In the genomic region with DNA sequence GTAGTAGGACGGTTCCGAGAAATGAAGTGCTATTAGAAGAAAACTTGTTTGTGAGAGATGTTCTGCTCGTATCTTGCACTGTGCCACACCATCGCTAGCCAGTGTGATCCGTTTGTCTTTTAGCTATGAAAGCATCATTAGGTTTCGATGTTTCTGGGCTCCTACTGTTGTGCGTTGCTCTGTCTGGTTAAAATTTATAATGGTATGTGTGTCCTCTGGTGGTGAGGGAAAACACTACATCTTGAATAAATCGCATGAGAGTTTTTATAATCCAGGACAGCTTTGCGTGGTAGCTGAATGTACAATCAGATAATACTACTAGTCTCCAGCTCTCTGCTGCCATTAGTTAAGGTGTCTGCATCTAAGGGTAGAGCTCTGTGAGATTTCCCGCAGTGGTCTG, we compare ENCODE assay signal across 20 mouse cellular contexts.
A peak's percentile ranks its signal among the peaks of the same experiment; 100 is the strongest.
DNase-seq lines count a peak whose midpoint lies in the region; ATAC-seq and TF ChIP-seq lines count a peak whose summit lies in the region.
"Had no signal": no experiment of that assay in that cellular context is flagged by ENCODE, and none has a peak within 500 bp of the region (broad histone marks: within the 10 kb centered on the region; RNA-seq: fewer than 3 reads in every experiment).

No protein-coding gene starts in this region.

- H3K4me1 ChIP-seq in hindbrain, postnatal 0 days (ENCODE audit: insufficient read depth, low read length): no peaks in the 10 kb centered on the region
- H3K4me1 ChIP-seq in hindbrain, embryonic 13.5 days (replicated peaks): no peaks in the 10 kb centered on the region
- H3K4me1 ChIP-seq in midbrain, postnatal 0 days (ENCODE audit: insufficient read depth, low read length): no peaks in the 10 kb centered on the region
- no peaks in the 10 kb centered on the region for H3K4me1 ChIP-seq in midbrain, embryonic 14.5 days (ENCODE audit: control insufficient read depth, insufficient read depth, low read length)
- no peaks in the 10 kb centered on the region for H3K4me1 ChIP-seq in stomach, postnatal 0 days (replicated peaks; ENCODE audit: control insufficient read depth, insufficient read depth)
- H3K4me1 ChIP-seq: embryonic facial prominence, embryonic 13.5 days; forebrain, embryonic 12.5 days; heart, embryonic 10.5 days; hindbrain, embryonic 10.5 days; hindbrain, embryonic 15.5 days had no signal

- no peaks in the 10 kb centered on the region for H3K36me3 ChIP-seq in hindbrain, postnatal 0 days (ENCODE audit: insufficient read depth, low read length)
- H3K36me3 ChIP-seq in hindbrain, embryonic 13.5 days: no peaks in the 10 kb centered on the region
- no peaks in the 10 kb centered on the region for H3K36me3 ChIP-seq in midbrain, postnatal 0 days (ENCODE audit: insufficient read depth, low read length)
- H3K36me3 ChIP-seq in midbrain, embryonic 14.5 days (ENCODE audit: control insufficient read depth, insufficient read depth, low read length): no peaks in the 10 kb centered on the region
- H3K36me3 ChIP-seq in stomach, postnatal 0 days (ENCODE audit: control insufficient read depth, insufficient read depth, low read length): no peaks in the 10 kb centered on the region
- H3K36me3 ChIP-seq: embryonic facial prominence, embryonic 13.5 days; forebrain, embryonic 12.5 days; heart, embryonic 10.5 days; hindbrain, embryonic 10.5 days; hindbrain, embryonic 15.5 days had no signal

- ATAC-seq in hindbrain, postnatal 0 days: no peak
- no peak for ATAC-seq in hindbrain, embryonic 13.5 days (ENCODE audit: low FRiP score)
- no peak for ATAC-seq in midbrain, postnatal 0 days (ENCODE audit: low FRiP score)
- no peak for ATAC-seq in midbrain, embryonic 14.5 days (ENCODE audit: low FRiP score, low TSS enrichment)
- no peak for ATAC-seq in stomach, postnatal 0 days (ENCODE audit: low FRiP score, low TSS enrichment)

- no peak overlapping the region for H3K4me3 ChIP-seq in hindbrain, postnatal 0 days (ENCODE audit: low read length)
- H3K4me3 ChIP-seq in hindbrain, embryonic 13.5 days: no peak overlapping the region
- H3K4me3 ChIP-seq in layer of hippocampus, adult 2 months: peak overlapping the region; percentile 15; the same call in 1 of the 2 replicates
- H3K4me3 ChIP-seq in midbrain, postnatal 0 days (ENCODE audit: low read depth, low read length): no peak overlapping the region
- no peak overlapping the region for H3K4me3 ChIP-seq in midbrain, embryonic 14.5 days (replicated peaks; ENCODE audit: low read depth, low read length)
- H3K4me3 ChIP-seq in stomach, postnatal 0 days (ENCODE audit: low read depth, low read length): no peak overlapping the region
- H3K4me3 ChIP-seq: embryonic facial prominence, embryonic 13.5 days; forebrain, embryonic 12.5 days; heart, embryonic 10.5 days; hindbrain, embryonic 10.5 days; hindbrain, embryonic 15.5 days had no signal

- WGBS in hindbrain, postnatal 0 days: 89% methylated on average over 10 of the region's 10 CpGs
- WGBS in hindbrain, embryonic 13.5 days: 93% methylated on average over 10 of the region's 10 CpGs
- 91% methylated on average over 10 of the region's 10 CpGs for whole genome bisulfite sequencing in midbrain, postnatal 0 days
- WGBS in midbrain, embryonic 14.5 days: 92% methylated on average over 10 of the region's 10 CpGs
- WGBS in stomach, postnatal 0 days: 92% methylated on average over 10 of the region's 10 CpGs

- H3K27me3 ChIP-seq in hindbrain, postnatal 0 days (ENCODE audit: insufficient read depth, low read length): no peaks in the 10 kb centered on the region
- no peaks in the 10 kb centered on the region for H3K27me3 ChIP-seq in hindbrain, embryonic 13.5 days
- no peaks in the 10 kb centered on the region for H3K27me3 ChIP-seq in midbrain, postnatal 0 days (ENCODE audit: insufficient read depth, low read length)
- H3K27me3 ChIP-seq in midbrain, embryonic 14.5 days (ENCODE audit: control insufficient read depth, insufficient read depth, low read length): no peaks in the 10 kb centered on the region
- no peaks in the 10 kb centered on the region for H3K27me3 ChIP-seq in stomach, postnatal 0 days (ENCODE audit: control insufficient read depth, insufficient read depth, low read length)
- H3K27me3 ChIP-seq: embryonic facial prominence, embryonic 13.5 days; forebrain, embryonic 12.5 days; hindbrain, embryonic 15.5 days had no signal

- peak; percentile 36 for TF ChIP-seq CTCF in hindbrain, postnatal 0 days (IDR thresholded peaks at IDR 0.05; ENCODE audit: low read depth)
- TF ChIP-seq CTCF in layer of hippocampus, adult 2 months (conservative IDR thresholded peaks at IDR 0.05): peak; percentile 73
- TF ChIP-seq CTCF in midbrain, postnatal 0 days (IDR thresholded peaks at IDR 0.05): peak; percentile 43
- TF ChIP-seq CTCF in stomach, postnatal 0 days (IDR thresholded peaks at IDR 0.05; ENCODE audit: low read depth): 0 out of 2 replicates have a peak, but pooled peaks have one; percentile 6

- no peak for TF ChIP-seq EP300 in stomach, postnatal 0 days (optimal IDR thresholded peaks at IDR 0.05)

- H3K9ac ChIP-seq in hindbrain, postnatal 0 days (replicated peaks; ENCODE audit: low read length): no peak overlapping the region
- H3K9ac ChIP-seq in hindbrain, embryonic 13.5 days: no peak overlapping the region
- H3K9ac ChIP-seq in midbrain, postnatal 0 days (replicated peaks; ENCODE audit: low read length, poor library complexity, severe bottlenecking): no peak overlapping the region
- no peak overlapping the region for H3K9ac ChIP-seq in midbrain, embryonic 14.5 days (replicated peaks; ENCODE audit: low read length)
- no peak overlapping the region for H3K9ac ChIP-seq in stomach, postnatal 0 days (ENCODE audit: low read length)
- H3K9ac ChIP-seq: embryonic facial prominence, embryonic 13.5 days; forebrain, embryonic 12.5 days; hindbrain, embryonic 15.5 days had no signal

- H3K27ac ChIP-seq in hindbrain, postnatal 0 days: no peak overlapping the region
- H3K27ac ChIP-seq in hindbrain, embryonic 13.5 days: no peak overlapping the region
- no peak overlapping the region for H3K27ac ChIP-seq in layer of hippocampus, adult 2 months
- H3K27ac ChIP-seq in midbrain, postnatal 0 days (ENCODE audit: low read depth, low read length): no peak overlapping the region
- no peak overlapping the region for H3K27ac ChIP-seq in midbrain, embryonic 14.5 days (replicated peaks; ENCODE audit: low read depth, low read length)
- H3K27ac ChIP-seq in stomach, postnatal 0 days (replicated peaks): no peak overlapping the region
- H3K27ac ChIP-seq: embryonic facial prominence, embryonic 13.5 days; forebrain, embryonic 12.5 days; heart, embryonic 10.5 days; hindbrain, embryonic 10.5 days; hindbrain, embryonic 15.5 days had no signal

- H3K9me3 ChIP-seq in hindbrain, postnatal 0 days (ENCODE audit: low read length): no peaks in the 10 kb centered on the region
- no peaks in the 10 kb centered on the region for H3K9me3 ChIP-seq in hindbrain, embryonic 13.5 days
- H3K9me3 ChIP-seq in midbrain, postnatal 0 days (ENCODE audit: low read length): no peaks in the 10 kb centered on the region
- no peaks in the 10 kb centered on the region for H3K9me3 ChIP-seq in midbrain, embryonic 14.5 days (ENCODE audit: control insufficient read depth, low read length)
- H3K9me3 ChIP-seq in stomach, postnatal 0 days (ENCODE audit: control insufficient read depth, low read length): no peaks in the 10 kb centered on the region
- H3K9me3 ChIP-seq: embryonic facial prominence, embryonic 13.5 days; forebrain, embryonic 12.5 days; heart, embryonic 10.5 days; hindbrain, embryonic 10.5 days; hindbrain, embryonic 15.5 days had no signal

- no peak overlapping the region for H3K4me2 ChIP-seq in hindbrain, postnatal 0 days (ENCODE audit: low read depth, low read length)
- no peak overlapping the region for H3K4me2 ChIP-seq in hindbrain, embryonic 13.5 days
- no peak overlapping the region for H3K4me2 ChIP-seq in midbrain, postnatal 0 days (ENCODE audit: low read depth, low read length, poor library complexity, severe bottlenecking)
- H3K4me2 ChIP-seq in midbrain, embryonic 14.5 days (ENCODE audit: low read length): no peak overlapping the region
- no peak overlapping the region for H3K4me2 ChIP-seq in stomach, postnatal 0 days (replicated peaks; ENCODE audit: low read depth)
- H3K4me2 ChIP-seq: embryonic facial prominence, embryonic 13.5 days; forebrain, embryonic 12.5 days; hindbrain, embryonic 15.5 days had no signal

- DNase-seq in hindbrain, postnatal 0 days (ENCODE audit: low spot score): no peak
- peak in 1 of 2 experiments; percentile 16 for DNase-seq in layer of hippocampus, adult 2 months (ENCODE audit: low spot score in 2 of 2)
- no peak for DNase-seq in layer of hippocampus, postnatal 25 days (ENCODE audit: extremely low spot score in 1 of 2, low spot score in 1 of 2)
- peak; percentile 17 for DNase-seq in midbrain, postnatal 0 days (ENCODE audit: low spot score)
- DNase-seq in midbrain, embryonic 14.5 days: no peak
- DNase-seq in stomach, postnatal 0 days (ENCODE audit: low spot score): no peak
- DNase-seq in adrenal gland, postnatal 36 days: no peak
- DNase-seq: adrenal gland, adult 8-10 months; cerebellum, adult 18-20 months; cerebellum, adult 9-11 months; cerebellum, postnatal 36 days; gastrocnemius, postnatal 10 days; heart, adult 18-20 months; heart, postnatal 14 days had no signal

Comparison
In these comparisons a context has a peak if more than half of its experiments do, and no peak if none do; other contexts are left out.
1. CTCF ChIP-seq: peak in every context shown above with its lines; median percentile 73 in layer of hippocampus, adult 2 months; 43 in midbrain, postnatal 0 days; 36 in hindbrain, postnatal 0 days; 6 in stomach, postnatal 0 days.